Mouse (Mus musculus): ENCODE results near the gene Ubtd2.

Gene Ubtd2

DNA sequence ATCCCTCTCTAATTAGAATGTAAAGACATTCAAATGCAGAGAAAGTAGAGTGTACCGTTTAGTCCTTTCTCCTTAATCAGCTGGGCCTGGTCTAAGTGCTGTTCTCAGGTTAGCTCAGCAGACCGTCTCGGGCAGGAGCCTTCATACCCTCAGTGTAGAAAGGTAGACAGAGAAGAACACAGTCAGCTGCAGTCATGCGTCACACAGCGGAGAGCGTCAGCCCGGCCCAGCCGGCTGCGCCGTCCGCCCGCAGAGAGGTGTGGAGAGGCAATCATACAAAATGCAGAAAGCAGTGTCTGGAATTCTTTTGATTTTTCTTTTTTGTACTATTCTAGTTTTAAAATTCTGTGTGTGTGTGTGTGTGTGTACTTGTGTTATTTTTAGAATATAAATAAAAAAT lies 90.4 kb downstream of the Ubtd2 start:
- DNase-seq (ENCODE audit: extremely low spot score): no peak

DNA sequence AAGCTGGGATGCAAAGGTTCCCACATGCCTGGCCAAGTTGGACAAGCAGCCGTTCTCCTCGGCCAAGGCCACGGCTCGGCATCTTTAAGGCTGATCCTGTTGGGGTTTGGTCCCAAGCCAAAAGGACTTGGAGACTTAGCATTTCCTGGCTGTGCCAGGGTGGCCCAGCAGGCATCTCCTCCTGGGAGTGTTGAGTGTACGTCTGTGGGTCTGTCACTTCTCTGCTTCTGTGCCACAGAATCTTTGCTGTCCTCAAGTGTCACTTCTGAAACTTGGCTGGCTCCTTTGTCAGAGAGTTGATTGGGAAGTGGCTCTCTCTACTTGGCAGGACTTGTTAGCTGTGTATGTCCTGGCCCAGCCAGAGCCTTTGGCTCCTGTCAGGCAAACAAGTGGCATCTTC lies 91.3 kb downstream of the Ubtd2 start:
- no peak for DNase-seq (ENCODE audit: extremely low spot score)

- no peak for DNase-seq (ENCODE audit: extremely low spot score)
Observed at GRCm38 (mm10) chr11:32547391-32547947, 92.3 kb downstream of the Ubtd2 start.

DNA sequence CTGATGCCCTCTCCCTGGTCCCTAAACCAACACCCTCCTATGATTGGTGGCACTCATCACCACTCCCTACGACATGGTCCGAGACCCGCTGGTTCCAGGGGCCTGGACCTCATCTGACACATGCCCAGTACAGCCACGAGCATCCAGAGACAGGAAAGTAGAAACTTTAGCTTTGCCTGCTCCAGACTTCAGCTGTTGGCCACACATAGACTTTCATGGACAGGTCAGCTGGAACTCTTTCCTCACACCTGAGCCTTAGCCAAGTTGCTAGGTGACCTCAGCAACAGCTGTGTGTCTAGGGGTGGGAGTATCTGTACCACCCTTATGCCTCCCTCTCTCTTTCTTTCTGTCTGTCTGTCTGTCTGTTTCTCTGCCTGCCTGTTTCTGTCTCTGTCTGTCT lies 93.1 kb downstream of the Ubtd2 start:
- no peak for DNase-seq (ENCODE audit: extremely low spot score)

DNA sequence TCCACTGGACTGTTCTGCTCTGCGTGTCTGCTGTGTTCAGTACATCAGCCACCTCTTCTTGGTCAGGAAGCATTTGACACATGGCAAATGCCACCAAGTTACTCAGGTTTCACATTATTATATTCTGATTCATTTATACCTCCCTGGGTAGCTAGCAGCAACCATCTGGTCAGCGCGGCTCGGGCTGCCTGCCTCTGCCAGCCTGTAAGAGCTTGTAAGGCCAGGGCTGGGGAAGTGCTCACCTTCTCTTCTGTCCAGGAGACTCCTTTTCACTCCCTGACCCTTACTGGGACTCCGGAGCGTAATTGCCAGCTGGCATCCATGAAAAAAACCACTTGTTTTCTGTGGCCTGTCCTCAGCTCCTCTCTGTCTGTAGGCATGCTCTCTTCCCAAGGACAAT lies 94.1 kb downstream of the Ubtd2 start:
- no peak for DNase-seq (ENCODE audit: extremely low spot score)

GRCm38 (mm10) chr11:32550102-32550501 lies 94.9 kb downstream of the Ubtd2 start:
- DNase-seq (ENCODE audit: extremely low spot score): no peak

DNA sequence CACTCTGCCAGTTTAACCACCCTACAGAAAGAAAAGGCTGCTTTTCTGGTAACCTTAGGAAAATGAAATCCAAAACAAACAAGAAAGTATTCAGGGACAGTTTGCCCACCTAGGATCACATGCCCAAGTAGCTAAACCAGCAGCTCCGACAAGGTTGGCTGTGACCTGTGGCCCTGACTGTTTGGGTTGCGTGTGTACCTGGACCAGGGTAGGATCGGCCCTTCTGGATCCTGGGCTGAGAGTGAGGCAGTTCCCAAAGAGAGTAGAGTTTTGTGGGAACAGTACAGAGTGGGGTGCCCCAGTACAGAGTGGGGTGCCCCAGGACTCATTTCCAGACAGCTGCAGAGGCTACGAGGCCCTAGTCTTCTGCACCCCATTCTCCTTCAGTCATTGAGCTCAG lies 95.9 kb downstream of the Ubtd2 start:
- DNase-seq (ENCODE audit: extremely low spot score): no peak

DNA sequence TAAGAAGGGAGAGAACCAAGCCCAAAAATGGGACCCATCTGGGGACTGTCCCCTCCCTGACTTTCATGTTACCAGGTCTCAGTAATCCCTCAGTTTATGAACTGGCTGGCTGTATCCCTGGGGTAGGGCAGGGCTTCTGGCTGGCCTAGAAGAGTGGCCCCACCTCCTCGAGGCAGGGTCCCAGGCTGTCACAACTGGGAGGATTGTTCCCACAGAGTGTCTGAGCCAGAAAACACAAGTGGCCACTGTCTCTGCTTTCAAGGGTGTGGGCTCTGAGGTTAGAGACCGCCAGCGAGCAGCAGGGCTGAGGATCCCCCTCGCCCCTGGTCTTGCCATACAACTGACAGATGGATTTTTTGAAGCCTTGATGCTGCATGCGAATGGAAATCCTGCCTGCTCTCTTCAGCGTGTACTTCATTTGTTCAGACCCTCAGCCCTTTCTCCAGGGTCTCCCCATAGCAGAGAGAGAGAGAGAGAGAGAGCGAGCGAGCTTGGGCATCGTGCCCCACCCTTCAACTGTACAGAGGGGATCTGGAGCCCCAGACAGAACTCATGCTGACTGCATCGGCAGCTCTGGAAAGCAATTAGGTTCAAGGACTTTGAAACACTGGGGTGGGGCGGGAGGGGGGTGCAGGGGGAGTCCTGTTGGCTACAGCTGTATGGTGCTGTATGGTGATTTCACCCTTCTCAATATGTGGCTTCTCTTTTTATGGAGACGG lies 96.6 kb downstream of the Ubtd2 start:
- DNase-seq (ENCODE audit: extremely low spot score): no peak

DNA sequence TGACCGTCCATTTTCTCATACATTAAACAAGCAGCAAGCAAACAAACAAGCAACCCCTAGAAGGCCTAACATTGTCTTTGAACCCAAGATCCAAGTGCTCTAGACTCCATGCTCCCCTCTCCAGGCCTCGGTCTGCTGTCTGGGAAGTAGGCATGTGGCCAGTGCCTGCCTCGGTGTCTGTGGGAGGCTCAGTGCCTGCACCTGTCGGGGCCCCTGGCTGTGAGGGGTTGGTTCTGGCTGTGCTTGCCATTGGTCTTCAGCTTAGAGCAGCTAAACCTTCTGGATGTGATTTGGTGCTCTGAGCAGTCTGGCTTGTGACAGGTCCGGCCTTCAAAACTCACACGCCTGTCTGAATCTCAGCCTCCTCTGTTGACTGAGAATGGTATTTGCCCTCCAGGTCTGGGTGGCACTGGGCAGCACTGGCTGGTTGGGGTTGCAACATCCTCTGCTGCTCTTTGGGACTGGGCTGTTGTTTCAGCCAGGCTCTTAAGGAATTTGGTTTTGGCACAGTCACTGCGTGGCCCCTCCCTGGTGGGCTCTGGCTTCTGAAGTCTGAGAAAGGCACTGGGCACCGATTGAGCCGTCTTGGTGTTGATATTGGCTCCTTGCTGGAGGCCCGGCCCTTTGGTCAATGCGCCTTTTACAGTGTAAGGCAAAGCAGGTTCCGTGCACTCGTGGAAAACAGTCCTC lies 97.4 kb downstream of the Ubtd2 start:
- no peak for DNase-seq (ENCODE audit: extremely low spot score)

DNA sequence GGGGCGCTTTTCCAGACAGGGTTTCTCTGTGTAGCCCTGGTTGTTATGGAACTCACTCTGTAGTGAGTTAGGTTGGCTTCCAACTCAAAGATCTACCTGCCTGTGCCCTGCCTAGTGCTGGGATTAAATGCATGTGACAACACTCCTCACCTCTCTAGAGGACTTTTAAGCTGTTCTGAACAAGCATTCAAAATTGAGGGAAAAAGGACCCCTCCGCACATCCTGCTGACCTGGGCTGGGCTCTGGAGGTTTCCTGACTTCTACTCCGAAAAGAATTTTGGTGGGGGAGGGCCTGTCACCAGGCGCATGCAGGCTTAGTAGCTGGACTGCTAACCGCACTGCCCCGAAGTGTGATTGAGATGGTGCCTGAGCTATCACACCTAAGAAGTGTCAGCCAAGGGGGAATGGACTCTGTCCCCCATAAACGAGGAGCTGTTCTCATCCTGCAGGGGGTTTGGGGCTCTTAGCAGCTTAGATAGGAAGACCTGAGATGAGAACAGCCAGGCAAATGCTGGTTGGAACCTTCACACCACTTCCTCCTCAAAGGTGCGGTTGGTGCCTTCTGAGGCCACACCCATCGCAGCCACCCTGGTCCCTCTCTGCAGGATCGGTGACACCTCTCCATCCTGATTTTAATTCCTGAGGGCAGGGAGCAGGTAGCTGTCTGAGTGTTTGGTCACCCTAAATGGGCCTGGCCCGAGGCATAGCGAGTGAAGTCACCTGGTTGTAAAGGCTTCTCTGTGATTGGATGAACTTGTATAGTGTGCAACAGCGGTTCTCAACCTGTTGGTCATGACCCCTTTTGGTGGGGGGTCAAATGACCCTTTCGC lies 98.4 kb downstream of the Ubtd2 start:
- DNase-seq (ENCODE audit: extremely low spot score): no peak

DNA sequence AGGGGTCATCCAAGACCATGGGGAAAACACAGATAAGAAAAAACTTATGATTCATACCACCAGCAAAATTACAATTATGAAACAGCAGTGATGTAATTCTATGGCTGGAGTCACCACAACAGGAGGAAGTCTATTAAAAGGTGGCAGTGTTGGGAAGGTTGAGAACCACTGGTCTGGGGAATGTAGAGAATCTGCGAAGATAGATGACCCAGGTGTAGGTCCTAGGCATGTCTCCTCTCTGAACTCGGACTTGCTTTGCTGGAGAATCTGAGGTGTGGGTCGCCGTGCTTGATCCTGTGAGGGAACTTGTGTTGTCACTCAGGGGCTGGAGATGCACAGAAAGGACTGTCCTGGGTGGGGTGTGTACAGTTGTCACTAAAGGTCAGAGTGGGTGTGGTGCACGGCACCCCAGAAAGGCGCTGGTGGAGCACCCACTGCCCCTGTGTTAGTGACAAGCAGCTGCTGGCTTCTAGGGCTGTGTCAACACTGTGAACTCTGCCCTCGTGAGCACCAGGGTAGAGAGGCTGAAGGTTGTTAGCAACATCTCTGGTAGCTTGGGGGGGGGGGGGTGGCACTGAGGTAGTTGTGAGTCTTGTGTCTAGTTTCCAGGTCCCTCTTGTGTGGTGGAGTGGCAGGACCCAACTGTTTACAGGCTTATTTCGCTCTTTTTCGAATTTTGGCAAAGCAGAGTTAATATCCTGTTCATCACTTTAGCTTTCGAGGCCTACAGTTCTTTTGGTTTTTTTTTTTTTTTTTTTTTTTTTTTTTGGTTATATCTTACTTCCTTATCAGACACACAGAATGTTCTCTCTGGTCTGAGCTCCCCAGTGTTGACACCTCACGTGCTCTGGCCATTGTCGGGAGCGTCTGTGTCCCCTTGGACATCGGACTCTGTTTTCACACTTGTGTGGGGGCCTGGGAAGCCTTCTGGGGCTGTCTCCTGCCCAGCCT lies 99.2 kb downstream of the Ubtd2 start:
- DNase-seq (ENCODE audit: extremely low spot score): no peak

- DNase-seq (ENCODE audit: extremely low spot score): no peak
Observed at GRCm38 (mm10) chr11:32555103-32555689, 100.0 kb downstream of the Ubtd2 start.

DNA sequence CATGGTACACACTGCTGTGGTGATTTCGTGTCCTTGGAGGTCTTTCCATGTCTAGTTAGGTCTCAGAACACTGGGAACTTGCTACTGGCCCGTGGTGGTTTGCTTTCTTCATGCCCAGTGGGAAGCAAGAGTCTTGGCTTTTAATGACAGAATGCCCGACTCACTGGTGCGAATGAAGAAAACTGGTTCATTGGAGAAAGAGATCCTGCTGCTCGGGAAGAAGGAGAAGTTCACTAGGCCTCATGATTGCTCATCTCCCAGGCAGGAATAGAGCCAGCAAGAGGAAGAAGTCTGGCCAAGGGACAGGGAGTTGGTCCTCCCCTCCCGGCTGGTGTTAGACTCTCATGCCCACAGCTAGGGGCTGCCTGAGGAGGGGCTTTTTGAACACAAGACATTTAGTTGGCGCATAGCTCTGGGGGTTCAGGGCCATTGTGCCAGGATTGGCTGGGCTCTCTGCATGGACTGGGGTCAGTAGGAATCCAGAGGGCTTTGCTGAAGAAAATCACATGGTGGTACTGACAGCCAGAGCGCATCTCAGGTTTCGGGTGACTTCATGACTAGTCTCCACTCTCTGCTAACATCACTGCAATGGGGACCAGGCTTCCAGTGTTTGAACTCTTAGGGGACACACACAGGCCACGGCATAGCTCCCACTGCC lies 101.3 kb downstream of the Ubtd2 start:
- no peak for DNase-seq (ENCODE audit: extremely low spot score)

- no peak for DNase-seq (ENCODE audit: extremely low spot score)
Observed at GRCm38 (mm10) chr11:32558026-32558425, 102.9 kb downstream of the Ubtd2 start.

DNA sequence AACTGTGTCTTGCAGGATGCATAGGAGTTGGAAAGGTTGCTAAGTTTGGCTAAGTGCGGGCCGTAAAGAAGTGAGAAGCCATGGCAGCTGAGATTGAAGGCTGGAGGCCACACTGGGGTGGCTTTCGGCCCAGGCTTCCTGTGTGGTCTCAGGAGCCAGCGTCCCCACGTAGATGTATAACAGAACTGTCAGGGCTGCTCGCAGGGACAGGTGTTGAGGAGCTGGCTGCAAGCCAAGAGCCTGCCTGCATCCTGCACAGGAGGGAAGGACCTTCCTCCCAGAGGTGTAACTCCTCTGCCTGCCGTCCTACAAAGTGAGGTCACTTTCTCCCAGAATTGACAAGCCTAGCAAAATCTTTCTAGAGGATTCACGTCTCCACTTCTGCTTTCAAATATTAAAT lies 103.5 kb downstream of the Ubtd2 start:
- DNase-seq (ENCODE audit: extremely low spot score): no peak

DNA sequence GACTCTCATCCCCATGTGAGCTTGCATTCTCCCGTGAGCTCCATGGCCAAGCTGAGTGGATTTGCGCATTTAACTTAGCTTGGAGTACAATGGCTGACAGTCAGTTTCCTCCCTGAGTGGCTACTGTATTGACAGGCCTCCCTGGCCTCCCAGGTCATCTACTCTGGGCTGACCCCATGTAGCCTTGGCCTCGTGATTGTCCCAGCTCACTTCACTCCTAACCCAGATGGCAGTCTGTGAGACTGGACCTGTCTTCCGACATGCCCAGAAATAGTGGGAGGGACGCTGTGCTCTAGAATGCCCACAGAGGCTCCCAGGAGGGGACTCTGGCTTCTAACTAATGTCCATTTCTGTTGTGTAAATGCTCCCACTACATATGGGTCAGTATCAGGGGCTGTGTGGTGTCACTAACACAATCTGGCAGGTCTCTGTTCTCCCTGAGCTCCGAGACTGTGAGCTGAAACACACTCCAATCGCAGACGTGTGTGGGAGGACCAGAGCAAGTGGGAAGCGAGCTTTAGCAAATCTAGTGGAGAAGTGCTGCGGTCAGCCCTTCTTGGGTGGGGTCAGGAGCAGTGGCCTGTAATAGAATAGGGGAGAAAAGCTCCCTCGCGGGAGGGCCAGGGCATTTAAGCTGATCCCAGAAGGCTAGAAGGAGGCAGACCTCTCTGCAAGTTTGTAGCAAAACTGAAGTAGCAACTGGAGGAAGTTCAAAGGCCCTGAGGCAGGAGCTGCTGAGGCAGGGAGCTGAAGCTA lies 105.0 kb downstream of the Ubtd2 start:
- DNase-seq (ENCODE audit: extremely low spot score): no peak

DNA sequence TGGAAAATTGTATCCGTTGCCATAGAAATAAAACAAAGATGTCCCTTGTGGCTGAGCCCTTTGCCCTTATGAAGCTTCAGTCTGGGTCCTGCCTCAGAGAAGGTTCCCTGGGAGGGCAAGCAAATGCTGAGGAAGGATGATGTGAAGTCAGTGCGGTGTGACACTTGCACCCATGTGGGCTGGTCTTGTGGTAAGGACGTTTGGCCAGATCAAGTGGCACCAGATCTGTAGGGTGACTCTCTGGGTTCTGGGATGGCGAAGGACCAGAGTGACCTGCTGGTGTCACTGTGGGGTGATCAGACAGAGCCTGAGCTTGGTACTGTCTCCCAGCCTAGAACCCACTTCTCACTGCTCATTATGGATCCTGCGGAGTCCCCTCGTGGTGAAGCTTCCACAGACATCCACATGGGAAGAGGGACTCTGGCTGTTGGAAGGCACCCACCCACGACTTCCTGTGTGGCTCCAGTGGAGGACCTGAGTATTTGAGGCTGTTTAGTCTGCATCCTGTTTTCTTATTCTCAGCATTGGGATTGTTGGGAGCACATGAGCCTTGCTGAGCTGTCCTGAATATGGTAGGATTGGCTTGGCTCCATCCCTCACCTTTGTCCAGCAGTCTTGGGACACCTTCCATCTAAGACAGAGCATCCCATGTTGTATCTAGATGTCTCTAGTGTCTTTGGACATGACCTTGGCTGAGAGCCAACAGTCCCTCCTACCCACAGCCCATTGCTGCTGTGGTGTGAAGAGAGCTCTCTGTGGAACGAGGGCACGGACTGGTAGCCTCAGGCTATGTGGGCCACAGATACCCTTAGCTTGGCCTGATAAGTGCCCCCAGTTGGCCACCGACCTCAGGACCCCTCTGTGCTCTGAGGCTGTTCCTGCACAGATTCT lies 106.5 kb downstream of the Ubtd2 start:
- no peak for DNase-seq (ENCODE audit: extremely low spot score)

DNA sequence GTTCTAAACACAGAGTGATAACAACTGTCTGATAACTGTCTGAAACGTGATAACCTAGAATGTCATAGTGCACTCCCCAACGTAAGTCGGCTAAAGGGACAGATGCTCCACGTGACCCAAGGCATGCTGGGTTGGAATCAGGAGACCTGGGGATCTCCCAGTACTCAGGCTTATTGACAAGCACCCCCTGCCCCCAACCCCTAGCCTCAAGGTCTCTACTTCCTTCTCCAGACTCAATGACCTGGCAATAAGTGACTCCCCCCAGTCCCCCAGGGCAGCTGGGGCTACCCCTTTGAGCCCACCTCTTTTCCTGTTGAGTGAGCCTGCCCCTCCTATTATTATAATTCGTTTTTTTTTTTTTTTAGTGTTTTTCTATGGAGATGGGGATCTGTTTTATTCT lies 107.5 kb downstream of the Ubtd2 start:
- no peak for DNase-seq (ENCODE audit: extremely low spot score)

DNA sequence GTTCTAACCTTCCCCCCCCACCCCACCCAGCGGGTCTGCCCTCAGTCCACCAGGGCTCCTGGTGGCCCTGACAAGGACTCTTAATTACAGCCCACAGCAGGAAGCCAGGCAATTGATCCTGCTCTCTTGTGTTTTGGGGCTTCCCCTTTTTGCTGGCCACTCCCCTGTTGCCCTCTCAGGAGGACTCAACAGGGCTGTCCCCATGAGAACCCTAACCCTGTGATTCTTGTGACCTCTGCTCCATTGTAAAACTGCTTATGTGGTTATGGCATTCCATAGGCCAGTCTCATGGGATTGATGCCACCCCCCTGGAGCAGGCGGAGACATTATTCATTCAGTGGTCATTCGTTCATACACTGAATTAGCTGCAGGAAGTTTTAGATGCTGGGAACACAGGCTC lies 108.5 kb downstream of the Ubtd2 start:
- DNase-seq (ENCODE audit: extremely low spot score): no peak
